Mouse (Mus musculus): ENCODE measurements around the gene Cdca3. TPM values are rescaled to one million over a fixed set of nuclear protein-coding genes. Genes with fewer than 3 reads are reported as not detected.

Gene Cdca3
- polyA plus RNA-seq, 1 experiment from 2014 or later, result 29.3 TPM

- DNase-seq (ENCODE audit: low spot score) (no peak), ATAC-seq (ENCODE audit: low FRiP score) (peak; percentile 25)
- H3K4me3 ChIP-seq (replicated peaks; ENCODE audit: low read length), result no peak within 1 kb of the TSS
- H3K4me1 ChIP-seq (replicated peaks; ENCODE audit: control insufficient read depth, insufficient read depth, low read length), result no peaks in the 10 kb centered on the region; the same call in 1 of the 2 replicates
- no peak within 1 kb of the TSS for H3K27ac ChIP-seq
- H3K9me3 ChIP-seq (ENCODE audit: control insufficient read depth, low read length), result no peaks in the 10 kb centered on the region
- 0 out of 2 replicates have a peak within 1 kb of the TSS, but pooled peaks have one; percentile 34 for H3K9ac ChIP-seq
- H3K4me2 ChIP-seq (replicated peaks), result no peak within 1 kb of the TSS
- peaks cover 17% of the 10 kb centered on the region for H3K36me3 ChIP-seq (replicated peaks; ENCODE audit: control insufficient read depth, insufficient read depth)
- 33% methylated on average over 15 of the region's 15 CpGs for WGBS
- H3K27me3 ChIP-seq (ENCODE audit: control insufficient read depth, insufficient read depth, low read length), result no peaks in the 10 kb centered on the region
Measured at GRCm38 (mm10) chr6:124840241-124841167, 11.2 kb downstream of the Cdca3 start, which contains the start of gene Gnb3. Gnb3 (minus strand) TSS chr6:124840275.

GRCm38 (mm10) chr6:124847305-124847704, 18.0 kb downstream of the Cdca3 start:
- Histone ChIP-seq H3K4me2 (replicated peaks) (no peak overlapping the region; the same call in 1 of the 2 replicates), H3K36me3 (replicated peaks; ENCODE audit: control insufficient read depth, insufficient read depth) (peaks cover 28% of the 10 kb centered on the region), H3K9ac (0 out of 2 replicates have a peak overlapping the region, but pooled peaks have one; percentile 31), H3K9me3 (ENCODE audit: control insufficient read depth, low read length) (no peaks in the 10 kb centered on the region), H3K4me3 (replicated peaks; ENCODE audit: low read length) (no peak overlapping the region), H3K27ac (peak overlapping the region; percentile 62), H3K27me3 (ENCODE audit: control insufficient read depth, insufficient read depth, low read length) (no peaks in the 10 kb centered on the region), H3K4me1 (replicated peaks; ENCODE audit: control insufficient read depth, insufficient read depth, low read length) (no peaks in the 10 kb centered on the region; the same call in 1 of the 2 replicates)
- ATAC-seq (ENCODE audit: low FRiP score) (peak; percentile 87), DNase-seq (ENCODE audit: low spot score) (peak; percentile 99)
- WGBS, result 4% methylated on average over 9 of the region's 9 CpGs

GRCm38 (mm10) chr6:124850535-124850934, 21.2 kb downstream of the Cdca3 start:
- peaks cover 2% of the 10 kb centered on the region; the same call in 1 of the 2 replicates for H3K4me1 ChIP-seq (replicated peaks; ENCODE audit: control insufficient read depth, insufficient read depth, low read length)

GRCm38 (mm10) chr6:124854647-124855046, 25.3 kb downstream of the Cdca3 start:
- ATAC-seq (ENCODE audit: low FRiP score), result no peak
- Histone ChIP-seq H3K4me1 (replicated peaks; ENCODE audit: control insufficient read depth, insufficient read depth, low read length) (peaks cover 19% of the 10 kb centered on the region), H3K4me3 (replicated peaks; ENCODE audit: low read length) (no peak overlapping the region), H3K36me3 (replicated peaks; ENCODE audit: control insufficient read depth, insufficient read depth) (peaks cover 32% of the 10 kb centered on the region), H3K27ac (no peak overlapping the region), H3K9me3 (ENCODE audit: control insufficient read depth, low read length) (no peaks in the 10 kb centered on the region), H3K4me2 (replicated peaks) (no peak overlapping the region), H3K27me3 (ENCODE audit: control insufficient read depth, insufficient read depth, low read length) (no peaks in the 10 kb centered on the region), H3K9ac (no peak overlapping the region)
- WGBS, result 73% methylated on average over 12 of the region's 12 CpGs
- DNase-seq (ENCODE audit: low spot score), result no peak

More at GRCm38 (mm10) chr6:124850535-124850934, 21.2 kb downstream of the Cdca3 start:
- Histone ChIP-seq H3K27me3 (ENCODE audit: control insufficient read depth, insufficient read depth, low read length) (no peaks in the 10 kb centered on the region), H3K36me3 (replicated peaks; ENCODE audit: control insufficient read depth, insufficient read depth) (peaks cover 28% of the 10 kb centered on the region), H3K9ac (no peak overlapping the region), H3K4me3 (replicated peaks; ENCODE audit: low read length) (no peak overlapping the region), H3K27ac (no peak overlapping the region), H3K9me3 (ENCODE audit: control insufficient read depth, low read length) (no peaks in the 10 kb centered on the region), H3K4me2 (replicated peaks) (no peak overlapping the region)
- WGBS, result 43% methylated on average over 8 of the region's 8 CpGs
- ATAC-seq (ENCODE audit: low FRiP score) (no peak), DNase-seq (ENCODE audit: low spot score) (no peak)

GRCm38 (mm10) chr6:124856321-124856720, 27.0 kb downstream of the Cdca3 start:
- Histone ChIP-seq H3K27me3 (ENCODE audit: control insufficient read depth, insufficient read depth, low read length) (no peaks in the 10 kb centered on the region), H3K4me2 (replicated peaks) (peak overlapping the region; percentile 83), H3K27ac (peak overlapping the region; percentile 98), H3K4me3 (replicated peaks; ENCODE audit: low read length) (peak overlapping the region; percentile 71), H3K9me3 (ENCODE audit: control insufficient read depth, low read length) (no peaks in the 10 kb centered on the region), H3K36me3 (replicated peaks; ENCODE audit: control insufficient read depth, insufficient read depth) (peaks cover 29% of the 10 kb centered on the region), H3K9ac (peak overlapping the region; percentile 96), H3K4me1 (replicated peaks; ENCODE audit: control insufficient read depth, insufficient read depth, low read length) (peaks cover 34% of the 10 kb centered on the region)
- WGBS, result 6% methylated on average over 14 of the region's 14 CpGs
- peak; percentile 78 for DNase-seq (ENCODE audit: low spot score)
- ATAC-seq (ENCODE audit: low FRiP score), result peak; percentile 75

GRCm38 (mm10) chr6:124856916-124857839, 27.8 kb downstream of the Cdca3 start, which contains the start of gene P3h3:
P3h3 (minus strand) TSS chr6:124857752.
- peak; percentile 84 for DNase-seq (ENCODE audit: low spot score)
- H3K4me1 ChIP-seq (replicated peaks; ENCODE audit: control insufficient read depth, insufficient read depth, low read length), result peaks cover 42% of the 10 kb centered on the region
- H3K9me3 ChIP-seq (ENCODE audit: control insufficient read depth, low read length), result no peaks in the 10 kb centered on the region
- peak; percentile 89 for ATAC-seq (ENCODE audit: low FRiP score)
- H3K9ac ChIP-seq, result peak within 1 kb of the TSS; percentile 96
- peak within 1 kb of the TSS; percentile 71 for H3K4me3 ChIP-seq (replicated peaks; ENCODE audit: low read length)
- H3K36me3 ChIP-seq (replicated peaks; ENCODE audit: control insufficient read depth, insufficient read depth), result peaks cover 24% of the 10 kb centered on the region
- H3K4me2 ChIP-seq (replicated peaks), result peak within 1 kb of the TSS; percentile 83
- under 1% methylated on average over 57 of the region's 86 CpGs for WGBS
- H3K27ac ChIP-seq, result peak within 1 kb of the TSS; percentile 98
- H3K27me3 ChIP-seq (ENCODE audit: control insufficient read depth, insufficient read depth, low read length), result no peaks in the 10 kb centered on the region

GRCm38 (mm10) chr6:124857840-124858530, 28.6 kb downstream of the Cdca3 start:
- DNase-seq (ENCODE audit: low spot score) (no peak), ATAC-seq (ENCODE audit: low FRiP score) (no peak)
- H3K4me1 ChIP-seq (replicated peaks; ENCODE audit: control insufficient read depth, insufficient read depth, low read length), result peaks cover 45% of the 10 kb centered on the region
- H3K27me3 ChIP-seq (ENCODE audit: control insufficient read depth, insufficient read depth, low read length), result no peaks in the 10 kb centered on the region
- peak overlapping the region; percentile 98 for H3K27ac ChIP-seq
- WGBS, result 17% methylated on average over 26 of the region's 26 CpGs
- H3K9ac ChIP-seq, result peak overlapping the region; percentile 96
- peak overlapping the region; percentile 83 for H3K4me2 ChIP-seq (replicated peaks)
- peak overlapping the region; percentile 71 for H3K4me3 ChIP-seq (replicated peaks; ENCODE audit: low read length)
- H3K9me3 ChIP-seq (ENCODE audit: control insufficient read depth, low read length), result no peaks in the 10 kb centered on the region
- H3K36me3 ChIP-seq (replicated peaks; ENCODE audit: control insufficient read depth, insufficient read depth), result peaks cover 24% of the 10 kb centered on the region

GRCm38 (mm10) chr6:124858561-124859318, 29.4 kb downstream of the Cdca3 start:
- H3K27ac ChIP-seq, result no peak overlapping the region
- 0 out of 2 replicates have a peak overlapping the region, but pooled peaks have one; percentile 96 for H3K9ac ChIP-seq
- 73% methylated on average over 28 of the region's 28 CpGs for WGBS
- peak overlapping the region; percentile 83 for H3K4me2 ChIP-seq (replicated peaks)
- no peaks in the 10 kb centered on the region for H3K9me3 ChIP-seq (ENCODE audit: control insufficient read depth, low read length)
- DNase-seq (ENCODE audit: low spot score), result no peak
- peaks cover 45% of the 10 kb centered on the region for H3K4me1 ChIP-seq (replicated peaks; ENCODE audit: control insufficient read depth, insufficient read depth, low read length)
- peaks cover 19% of the 10 kb centered on the region for H3K36me3 ChIP-seq (replicated peaks; ENCODE audit: control insufficient read depth, insufficient read depth)
- H3K4me3 ChIP-seq (replicated peaks; ENCODE audit: low read length), result no peak overlapping the region
- H3K27me3 ChIP-seq (ENCODE audit: control insufficient read depth, insufficient read depth, low read length), result no peaks in the 10 kb centered on the region
- ATAC-seq (ENCODE audit: low FRiP score), result no peak

Measured in hindbrain, embryonic 14.5 days (tissue).